Mouse (Mus musculus): ENCODE data around the gene Mtmr12. TPM values are rescaled to one million over a fixed set of nuclear protein-coding genes. Genes with fewer than 3 reads are reported as not detected.

Gene Mtmr12
- polyA plus RNA-seq, 1 experiment from 2014 or later: 8.0 TPM

- no peak overlapping the region for H3K27ac ChIP-seq (ENCODE audit: low read length)
- H3K4me2 ChIP-seq (ENCODE audit: low read depth, low read length): no peak overlapping the region
- no peaks in the 10 kb centered on the region for H3K27me3 ChIP-seq (ENCODE audit: control insufficient read depth, insufficient read depth, low read depth, low read length)
- no peak overlapping the region for H3K4me3 ChIP-seq (ENCODE audit: low read depth, low read length)
- H3K36me3 ChIP-seq (ENCODE audit: control insufficient read depth, insufficient read depth): no peaks in the 10 kb centered on the region
- ATAC-seq (ENCODE audit: low read depth): no peak
- H3K9me3 ChIP-seq (replicated peaks; ENCODE audit: control insufficient read depth, low read length): no peaks in the 10 kb centered on the region
- no peak overlapping the region for H3K9ac ChIP-seq (ENCODE audit: low read depth, low read length)
- peaks cover 8% of the 10 kb centered on the region for H3K4me1 ChIP-seq (ENCODE audit: control insufficient read depth, low read depth, low read length)
- 63% methylated on average over 4 of the region's 6 CpGs for WGBS (ENCODE audit: insufficient replicate concordance)
These were observed 96.9 kb downstream of the Mtmr12 start for GRCm38 (mm10) chr15:12301771-12302170.

DNA sequence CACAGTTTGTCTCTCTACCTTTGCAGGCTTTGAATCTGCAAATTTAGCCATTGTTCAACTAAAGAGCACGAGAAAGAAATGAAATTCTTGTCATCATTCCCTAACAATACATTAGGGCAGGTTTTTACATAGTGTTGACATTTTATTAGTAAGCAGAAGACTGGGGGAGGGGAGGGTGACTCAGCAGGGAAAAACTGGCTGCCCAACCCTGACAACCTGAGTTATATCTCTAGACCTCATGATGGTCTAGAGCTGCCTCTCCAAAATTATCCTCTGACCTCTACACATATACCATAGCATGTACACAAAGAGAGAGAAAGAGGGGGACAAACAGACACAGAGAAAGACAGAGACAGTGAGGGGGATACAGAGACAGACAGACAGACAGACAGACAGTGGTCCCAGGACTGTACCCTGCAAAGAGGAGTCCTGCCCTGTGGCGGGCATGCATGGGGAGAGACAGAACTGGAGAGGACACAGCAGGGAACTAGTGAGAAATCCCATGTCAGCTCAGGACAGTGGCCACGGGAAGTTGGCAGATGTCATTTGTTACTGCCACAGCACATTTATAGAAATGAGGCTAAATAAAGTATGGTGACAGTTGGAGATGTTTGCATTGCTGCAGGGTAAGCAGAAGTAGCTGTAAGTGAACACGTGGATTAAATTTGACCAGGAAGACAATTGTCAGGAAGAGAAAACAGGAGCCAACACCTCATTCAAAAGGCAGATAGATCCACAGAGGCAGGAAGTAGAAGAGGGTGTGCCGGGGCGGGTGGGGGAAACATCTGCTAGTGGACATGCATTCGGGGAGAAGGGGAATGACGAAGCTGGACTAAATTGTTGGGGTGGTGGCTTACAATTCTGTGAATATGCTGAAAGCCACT, 101.6 kb downstream of the Mtmr12 start:
- no peaks in the 10 kb centered on the region for H3K36me3 ChIP-seq (ENCODE audit: control insufficient read depth, insufficient read depth)
- peaks cover 15% of the 10 kb centered on the region for H3K4me1 ChIP-seq (ENCODE audit: control insufficient read depth, low read depth, low read length)
- no peak overlapping the region for H3K4me3 ChIP-seq (ENCODE audit: low read depth, low read length)
- peak overlapping the region; percentile 31; the same call in 1 of the 2 replicates for H3K27ac ChIP-seq (ENCODE audit: low read length)
- H3K27me3 ChIP-seq (ENCODE audit: control insufficient read depth, insufficient read depth, low read depth, low read length): no peaks in the 10 kb centered on the region
- H3K4me2 ChIP-seq (ENCODE audit: low read depth, low read length): peak overlapping the region; percentile 26; the same call in 1 of the 2 replicates
- peak; percentile 83 for ATAC-seq (ENCODE audit: low read depth)
- WGBS (ENCODE audit: insufficient replicate concordance): 18% methylated on average over 8 of the region's 8 CpGs
- H3K9ac ChIP-seq (ENCODE audit: low read depth, low read length): 0 out of 2 replicates have a peak overlapping the region, but pooled peaks have one; percentile 29
- no peaks in the 10 kb centered on the region for H3K9me3 ChIP-seq (replicated peaks; ENCODE audit: control insufficient read depth, low read length)

DNA sequence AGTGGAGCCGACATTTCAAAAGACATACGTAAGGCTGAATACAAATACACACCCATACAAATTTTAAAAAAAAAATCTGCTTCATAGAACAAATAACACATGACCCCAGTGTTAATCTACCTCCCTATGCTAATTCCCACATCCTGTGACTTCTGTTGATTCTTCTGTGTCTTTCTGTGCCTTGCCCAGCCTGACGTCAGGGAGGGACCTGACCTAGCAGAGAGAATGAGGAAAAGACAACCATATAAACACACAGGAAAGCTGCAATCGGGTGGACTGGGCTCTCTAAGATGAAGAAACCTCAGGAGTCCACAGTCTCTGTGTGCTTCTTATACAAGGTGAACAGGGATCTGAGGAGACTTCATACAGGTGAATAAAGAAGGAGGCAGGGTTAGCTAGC, 102.3 kb downstream of the Mtmr12 start:
- H3K9me3 ChIP-seq (replicated peaks; ENCODE audit: control insufficient read depth, low read length): no peaks in the 10 kb centered on the region
- H3K36me3 ChIP-seq (ENCODE audit: control insufficient read depth, insufficient read depth): no peaks in the 10 kb centered on the region
- H3K27me3 ChIP-seq (ENCODE audit: control insufficient read depth, insufficient read depth, low read depth, low read length): no peaks in the 10 kb centered on the region
- no peak for ATAC-seq (ENCODE audit: low read depth)
- H3K4me2 ChIP-seq (ENCODE audit: low read depth, low read length): no peak overlapping the region
- H3K9ac ChIP-seq (ENCODE audit: low read depth, low read length): no peak overlapping the region
- peaks cover 15% of the 10 kb centered on the region for H3K4me1 ChIP-seq (ENCODE audit: control insufficient read depth, low read depth, low read length)
- H3K27ac ChIP-seq (ENCODE audit: low read length): no peak overlapping the region
- WGBS (ENCODE audit: insufficient replicate concordance): 46% methylated on average over 4 of the region's 4 CpGs
- no peak overlapping the region for H3K4me3 ChIP-seq (ENCODE audit: low read depth, low read length)

DNA sequence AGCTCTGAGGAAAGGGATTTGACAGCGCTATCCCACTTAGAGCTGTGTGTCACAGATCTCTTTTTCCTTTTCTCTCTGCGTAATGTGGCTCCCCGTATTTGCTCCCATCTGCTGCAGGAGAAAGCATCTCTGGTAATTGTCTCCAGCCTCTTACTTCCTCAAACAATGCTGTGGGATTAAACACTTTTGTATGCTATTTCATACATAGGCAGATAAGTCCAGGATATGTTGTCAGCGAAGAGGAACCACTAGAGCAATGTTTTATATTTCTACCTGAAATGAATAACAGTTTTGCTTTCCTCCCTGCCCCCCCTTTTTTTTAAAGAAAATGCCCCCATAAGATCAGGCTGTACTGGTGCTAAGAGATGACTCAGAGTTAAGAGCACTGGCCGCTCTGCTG, 103.7 kb downstream of the Mtmr12 start:
- Histone ChIP-seq H3K27me3 (ENCODE audit: control insufficient read depth, insufficient read depth, low read depth, low read length) (no peaks in the 10 kb centered on the region), H3K4me1 (ENCODE audit: control insufficient read depth, low read depth, low read length) (peaks cover 15% of the 10 kb centered on the region), H3K4me2 (ENCODE audit: low read depth, low read length) (no peak overlapping the region), H3K27ac (ENCODE audit: low read length) (no peak overlapping the region), H3K9ac (ENCODE audit: low read depth, low read length) (no peak overlapping the region), H3K9me3 (replicated peaks; ENCODE audit: control insufficient read depth, low read length) (no peaks in the 10 kb centered on the region), H3K4me3 (ENCODE audit: low read depth, low read length) (no peak overlapping the region), H3K36me3 (ENCODE audit: control insufficient read depth, insufficient read depth) (no peaks in the 10 kb centered on the region)
- WGBS (ENCODE audit: insufficient replicate concordance): 78% methylated on average over 5 of the region's 5 CpGs
- no peak for ATAC-seq (ENCODE audit: low read depth)

GRCm38 (mm10) chr15:12310676-12311075, 105.8 kb downstream of the Mtmr12 start:
- Histone ChIP-seq H3K9ac (ENCODE audit: low read depth, low read length) (no peak overlapping the region), H3K4me1 (ENCODE audit: control insufficient read depth, low read depth, low read length) (peaks cover 15% of the 10 kb centered on the region), H3K4me3 (ENCODE audit: low read depth, low read length) (no peak overlapping the region), H3K4me2 (ENCODE audit: low read depth, low read length) (no peak overlapping the region), H3K27ac (ENCODE audit: low read length) (no peak overlapping the region), H3K9me3 (replicated peaks; ENCODE audit: control insufficient read depth, low read length) (no peaks in the 10 kb centered on the region), H3K36me3 (ENCODE audit: control insufficient read depth, insufficient read depth) (no peaks in the 10 kb centered on the region), H3K27me3 (ENCODE audit: control insufficient read depth, insufficient read depth, low read depth, low read length) (no peaks in the 10 kb centered on the region)
- no peak for ATAC-seq (ENCODE audit: low read depth)
- WGBS (ENCODE audit: insufficient replicate concordance): 46% methylated on average over 4 of the region's 4 CpGs

DNA sequence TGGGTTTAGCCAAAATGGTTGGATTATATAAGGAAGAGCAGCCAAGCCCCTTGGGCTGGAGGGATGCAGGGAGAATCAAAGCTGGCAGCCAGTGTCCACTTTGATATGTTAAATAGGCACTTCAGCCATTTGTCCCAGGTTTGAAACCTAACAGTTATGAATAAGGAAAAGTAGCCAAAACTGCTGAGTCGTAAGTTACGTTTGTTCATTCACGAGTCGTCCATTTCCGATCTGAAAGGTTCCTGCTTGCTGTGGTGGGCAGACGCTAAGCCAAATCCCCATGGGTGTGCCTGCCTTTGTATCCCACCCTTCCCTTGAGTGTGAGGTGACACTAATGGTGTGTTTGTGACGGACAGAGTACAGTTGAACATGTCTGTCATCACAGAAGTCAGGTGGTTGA, 106.6 kb downstream of the Mtmr12 start:
- no peaks in the 10 kb centered on the region for H3K36me3 ChIP-seq (ENCODE audit: control insufficient read depth, insufficient read depth)
- 66% methylated on average over 7 of the region's 7 CpGs for WGBS (ENCODE audit: insufficient replicate concordance)

GRCm38 (mm10) chr15:12313255-12313654, 108.4 kb downstream of the Mtmr12 start:
- H3K27me3 ChIP-seq (ENCODE audit: control insufficient read depth, insufficient read depth, low read depth, low read length): no peaks in the 10 kb centered on the region
- no peaks in the 10 kb centered on the region for H3K36me3 ChIP-seq (ENCODE audit: control insufficient read depth, insufficient read depth)
- no peak overlapping the region for H3K9ac ChIP-seq (ENCODE audit: low read depth, low read length)
- WGBS (ENCODE audit: insufficient replicate concordance): 17% methylated on average over 1 of the region's 1 CpGs
- H3K4me1 ChIP-seq (ENCODE audit: control insufficient read depth, low read depth, low read length): no peaks in the 10 kb centered on the region; the same call in 1 of the 2 replicates
- H3K4me2 ChIP-seq (ENCODE audit: low read depth, low read length): no peak overlapping the region
- H3K27ac ChIP-seq (ENCODE audit: low read length): no peak overlapping the region
- no peak overlapping the region for H3K4me3 ChIP-seq (ENCODE audit: low read depth, low read length)
- ATAC-seq (ENCODE audit: low read depth): no peak; the same call in 1 of the 2 replicates
- no peaks in the 10 kb centered on the region for H3K9me3 ChIP-seq (replicated peaks; ENCODE audit: control insufficient read depth, low read length)

More for the DNA sequence above, 106.6 kb downstream of the Mtmr12 start:
- Histone ChIP-seq H3K27me3 (ENCODE audit: control insufficient read depth, insufficient read depth, low read depth, low read length) (no peaks in the 10 kb centered on the region), H3K4me3 (ENCODE audit: low read depth, low read length) (no peak overlapping the region), H3K9ac (ENCODE audit: low read depth, low read length) (no peak overlapping the region), H3K4me2 (ENCODE audit: low read depth, low read length) (no peak overlapping the region), H3K4me1 (ENCODE audit: control insufficient read depth, low read depth, low read length) (peaks cover 10% of the 10 kb centered on the region), H3K9me3 (replicated peaks; ENCODE audit: control insufficient read depth, low read length) (no peaks in the 10 kb centered on the region), H3K27ac (ENCODE audit: low read length) (no peak overlapping the region)
- ATAC-seq (ENCODE audit: low read depth): no peak

GRCm38 (mm10) chr15:12314584-12314983, 109.8 kb downstream of the Mtmr12 start:
- no peak for ATAC-seq (ENCODE audit: low read depth)
- H3K9ac ChIP-seq (ENCODE audit: low read depth, low read length): no peak overlapping the region
- no peak overlapping the region for H3K4me2 ChIP-seq (ENCODE audit: low read depth, low read length)
- 75% methylated on average over 5 of the region's 5 CpGs for WGBS (ENCODE audit: insufficient replicate concordance)
- no peak overlapping the region for H3K27ac ChIP-seq (ENCODE audit: low read length)
- no peaks in the 10 kb centered on the region; the same call in 1 of the 2 replicates for H3K4me1 ChIP-seq (ENCODE audit: control insufficient read depth, low read depth, low read length)
- no peaks in the 10 kb centered on the region for H3K9me3 ChIP-seq (replicated peaks; ENCODE audit: control insufficient read depth, low read length)
- no peaks in the 10 kb centered on the region for H3K36me3 ChIP-seq (ENCODE audit: control insufficient read depth, insufficient read depth)
- H3K27me3 ChIP-seq (ENCODE audit: control insufficient read depth, insufficient read depth, low read depth, low read length): no peaks in the 10 kb centered on the region; the same call in 1 of the 2 replicates
- H3K4me3 ChIP-seq (ENCODE audit: low read depth, low read length): no peak overlapping the region

- Histone ChIP-seq H3K4me1 (ENCODE audit: control insufficient read depth, low read depth, low read length) (peaks cover 6% of the 10 kb centered on the region; the same call in 1 of the 2 replicates), H3K27ac (ENCODE audit: low read length) (no peak overlapping the region), H3K36me3 (ENCODE audit: control insufficient read depth, insufficient read depth) (no peaks in the 10 kb centered on the region), H3K9me3 (replicated peaks; ENCODE audit: control insufficient read depth, low read length) (no peaks in the 10 kb centered on the region), H3K9ac (ENCODE audit: low read depth, low read length) (no peak overlapping the region), H3K4me2 (ENCODE audit: low read depth, low read length) (no peak overlapping the region), H3K27me3 (ENCODE audit: control insufficient read depth, insufficient read depth, low read depth, low read length) (no peaks in the 10 kb centered on the region; the same call in 1 of the 2 replicates), H3K4me3 (ENCODE audit: low read depth, low read length) (no peak overlapping the region)
- WGBS (ENCODE audit: insufficient replicate concordance): 54% methylated on average over 2 of the region's 2 CpGs
- no peak for ATAC-seq (ENCODE audit: low read depth)
These were observed 111.2 kb downstream of the Mtmr12 start for GRCm38 (mm10) chr15:12315996-12316395.

Data from liver, embryonic 16.5 days (tissue).